Mouse (Mus musculus): Measurements from ENCODE around the gene Grwd1.

The Grwd1 gene

DNA sequence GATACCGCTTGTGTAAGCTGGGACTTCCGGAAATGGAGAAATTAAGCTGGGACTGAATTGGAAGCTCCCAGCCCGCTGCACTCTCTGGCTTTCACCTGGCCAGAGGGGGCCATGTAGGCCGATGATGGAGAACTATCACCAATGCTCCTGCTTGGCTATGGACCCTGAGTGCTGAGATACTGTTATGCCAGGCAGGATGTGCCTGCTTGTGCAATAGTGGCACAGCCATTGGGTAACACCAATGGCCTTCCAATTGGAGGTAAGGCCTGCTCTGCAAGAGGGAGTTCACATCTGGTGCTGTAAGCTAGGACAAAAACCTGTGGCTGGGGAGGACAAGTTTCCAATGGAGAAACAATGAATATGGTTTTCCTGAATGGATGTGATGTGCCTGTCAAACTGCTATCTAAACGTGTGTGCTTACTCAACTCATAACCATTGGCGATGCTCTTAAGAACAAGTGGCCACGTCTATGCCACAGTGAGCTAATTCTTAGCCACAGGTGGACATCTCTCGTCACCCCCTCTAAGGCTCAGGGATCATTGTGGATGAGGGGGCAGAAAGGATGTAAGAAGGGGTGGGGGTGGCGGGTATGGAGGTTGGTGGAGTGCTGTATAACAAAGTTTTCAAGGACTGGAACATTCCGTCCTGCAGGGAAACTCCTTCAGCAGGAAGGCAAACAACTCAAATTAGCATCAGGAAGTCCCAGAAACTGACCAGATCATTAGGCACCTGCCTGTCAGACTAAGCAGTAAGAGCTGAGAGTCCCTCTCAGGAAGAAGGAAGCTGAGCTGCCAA is 12.4 kb upstream of the Grwd1 start:
- no peak for DNase-seq (ENCODE audit: low read depth)

DNA sequence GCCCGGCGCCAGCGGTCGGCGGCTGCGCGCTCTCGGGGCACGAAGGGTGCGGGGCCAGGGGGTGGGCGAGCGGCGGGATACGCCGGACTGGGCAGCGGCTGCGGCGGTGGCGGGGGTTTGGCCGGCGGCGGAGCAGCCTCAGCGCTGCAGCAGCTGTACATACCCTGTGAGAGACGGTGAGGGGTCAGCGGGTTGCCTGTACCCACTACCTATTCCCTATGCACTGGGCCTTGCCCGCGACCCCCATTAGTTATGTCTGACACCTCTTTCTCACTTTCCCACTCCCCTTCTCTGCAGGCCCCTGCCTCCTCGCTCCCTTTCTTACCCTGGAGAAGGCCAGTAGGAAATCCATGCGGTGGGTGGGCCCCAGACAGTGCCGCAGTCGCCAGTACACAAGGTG is 3.2 kb upstream of the Grwd1 start:
- no peak for DNase-seq (ENCODE audit: low read depth)

DNA sequence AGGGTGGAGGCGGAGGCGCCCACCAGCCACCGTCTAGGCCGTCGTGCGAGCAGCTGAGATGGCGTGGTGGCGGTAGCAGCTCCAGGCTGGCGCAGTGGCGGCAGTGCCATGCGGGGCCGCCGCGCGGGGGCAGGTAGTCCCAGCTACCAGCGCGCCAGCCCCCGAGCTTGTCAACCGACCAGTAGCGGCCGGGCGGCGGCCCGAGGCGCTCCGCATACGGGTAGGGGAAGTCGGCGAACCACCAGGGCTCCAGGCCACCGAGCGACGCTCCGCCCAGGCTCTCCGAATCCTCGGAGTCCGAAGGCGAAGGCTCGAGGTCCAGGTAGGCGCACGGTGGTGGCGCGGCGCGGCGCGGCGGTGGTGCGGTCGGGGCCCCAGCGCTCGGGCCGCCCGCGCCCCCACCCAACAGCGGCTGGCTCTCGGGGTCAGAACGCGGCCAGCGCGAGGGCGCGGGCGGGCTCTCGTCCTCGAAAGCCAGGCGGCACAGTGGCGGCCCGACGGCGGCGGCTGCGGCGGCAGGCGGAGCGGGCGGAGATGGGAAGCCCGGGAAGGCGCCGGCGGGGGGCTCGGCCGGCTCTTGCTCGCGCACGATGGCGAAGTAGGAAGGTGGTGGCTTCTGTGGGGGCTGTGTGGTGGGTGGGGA is 2.5 kb upstream of the Grwd1 start:
- no peak for DNase-seq (ENCODE audit: low read depth)

DNA sequence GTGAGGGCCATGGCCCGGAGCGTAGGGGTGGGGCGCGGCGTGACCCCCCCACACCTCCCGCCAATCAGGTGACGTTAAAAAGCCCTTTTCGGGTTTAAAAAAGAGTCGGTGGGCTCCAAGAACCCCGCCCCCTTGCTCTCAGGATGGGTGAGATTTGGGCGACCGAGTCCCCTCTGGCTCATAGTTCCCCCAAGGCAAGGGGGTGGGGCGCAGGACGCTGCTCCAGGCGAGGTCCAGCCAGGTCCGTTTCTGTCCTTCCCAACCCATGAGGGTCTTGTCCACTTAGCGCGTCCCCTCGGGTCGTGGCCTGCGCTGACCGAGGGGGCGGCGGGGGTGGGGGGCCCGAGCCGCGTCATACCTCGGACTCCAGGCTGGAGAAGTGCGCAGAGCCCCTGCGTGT is 1.7 kb upstream of the Grwd1 start:
- no peak for DNase-seq (ENCODE audit: low read depth)

DNA sequence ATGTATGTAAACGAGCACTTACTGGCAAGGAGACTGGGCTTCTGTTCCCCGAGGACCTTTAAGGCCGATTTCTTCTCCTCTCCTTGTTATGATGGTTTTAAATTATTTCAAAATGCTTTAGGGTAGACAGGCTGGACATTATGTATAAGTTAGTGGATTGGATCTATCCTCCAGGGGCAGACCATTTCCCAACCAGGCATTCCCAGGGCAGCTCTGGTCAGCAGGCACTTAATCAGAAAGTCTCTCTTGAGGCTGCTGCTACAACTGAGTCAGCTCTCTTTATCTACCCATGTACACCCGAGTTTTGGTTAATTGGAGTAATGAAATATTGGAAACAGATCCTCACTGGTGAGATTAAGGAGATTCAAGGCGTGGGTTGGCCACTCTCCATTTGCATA is 383 bp upstream of the Grwd1 start:
- no peak for DNase-seq (ENCODE audit: low read depth)

DNA sequence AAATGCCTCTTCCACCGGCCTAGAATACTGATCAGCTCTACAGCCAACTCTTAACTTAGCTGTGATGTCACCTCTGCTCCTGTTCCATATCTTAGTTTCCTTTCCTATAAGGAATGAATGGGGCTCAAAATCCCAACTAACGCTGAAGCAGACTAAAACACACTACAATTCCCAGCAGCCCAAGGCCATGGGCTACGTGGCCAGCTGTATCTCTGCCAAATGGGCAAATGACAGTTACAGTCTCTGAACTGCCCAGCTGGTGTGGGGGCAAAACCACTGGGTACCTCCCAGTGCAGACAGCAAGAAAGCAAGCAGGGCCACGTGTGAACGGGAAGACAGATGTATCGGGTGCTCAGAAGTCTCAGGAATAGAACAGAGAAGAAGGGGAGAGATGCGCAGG is 4.1 kb downstream of the Grwd1 start:
- DNase-seq (ENCODE audit: low read depth), result no peak

DNA sequence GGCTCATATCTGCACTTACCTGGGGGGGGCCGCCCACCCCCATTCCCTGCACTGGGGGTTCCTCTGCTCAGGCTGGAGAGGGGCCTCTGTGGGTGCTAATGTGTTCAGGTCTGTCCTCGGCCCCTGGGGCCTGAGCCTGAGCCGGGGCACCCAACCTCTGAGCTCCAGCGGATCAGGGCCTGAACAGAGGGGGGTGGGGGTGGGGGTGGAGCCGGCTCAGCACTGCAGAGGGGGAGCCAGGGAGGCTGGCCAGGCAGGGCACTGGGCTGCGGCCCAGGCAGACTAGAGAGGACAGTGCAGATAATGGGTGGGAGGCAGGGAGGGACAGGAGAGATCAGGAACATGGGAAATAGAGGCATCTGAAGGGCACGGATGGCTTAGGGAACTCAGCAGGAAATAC is 6.1 kb downstream of the Grwd1 start, which contains the start of gene Kcnj14:
Gene Kcnj14, minus strand, starts transcription at position 185 of the 400 bp plus-strand sequence.
- no peak for DNase-seq (ENCODE audit: low read depth)

DNA sequence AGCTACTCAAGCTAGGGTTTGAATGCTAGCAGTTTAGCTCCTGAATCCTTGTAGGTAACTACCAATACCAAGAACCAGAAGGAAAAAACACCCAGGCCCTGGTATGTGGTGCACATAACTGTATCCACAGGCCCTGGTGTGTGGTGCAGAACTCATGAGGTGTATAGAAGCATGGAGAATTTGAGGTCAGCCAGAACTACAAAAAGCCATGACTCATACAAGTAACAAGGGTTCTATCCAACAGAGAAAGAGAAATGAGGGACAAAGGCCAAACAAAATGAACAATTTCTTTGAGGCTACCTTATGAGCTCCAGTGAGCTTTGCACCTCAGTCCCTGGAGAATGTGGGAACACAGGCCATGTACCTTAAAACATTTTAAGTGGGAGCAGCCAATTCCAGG is 9.8 kb downstream of the Grwd1 start:
- DNase-seq (ENCODE audit: low read depth), result no peak

DNA sequence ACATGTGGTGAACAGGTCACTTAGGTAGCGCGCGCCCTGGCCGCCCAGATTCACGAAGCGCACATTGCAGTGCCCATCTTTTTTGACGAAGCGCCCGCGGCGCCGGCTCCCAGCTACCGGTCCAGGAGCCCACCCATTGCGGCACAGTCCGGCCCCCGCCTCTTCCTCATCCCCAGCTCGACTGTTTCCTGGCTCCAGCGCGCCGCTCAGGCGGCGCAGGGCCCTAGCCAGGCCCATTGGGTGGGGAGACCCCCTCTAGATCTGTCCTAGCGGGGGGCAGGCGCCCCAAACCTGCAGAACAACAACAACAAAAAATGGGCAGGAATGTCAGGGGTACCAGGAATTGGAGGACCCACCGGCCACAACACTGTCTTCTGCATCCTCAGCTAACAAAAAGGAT is 10.9 kb downstream of the Grwd1 start:
- DNase-seq (ENCODE audit: low read depth), result no peak

DNA sequence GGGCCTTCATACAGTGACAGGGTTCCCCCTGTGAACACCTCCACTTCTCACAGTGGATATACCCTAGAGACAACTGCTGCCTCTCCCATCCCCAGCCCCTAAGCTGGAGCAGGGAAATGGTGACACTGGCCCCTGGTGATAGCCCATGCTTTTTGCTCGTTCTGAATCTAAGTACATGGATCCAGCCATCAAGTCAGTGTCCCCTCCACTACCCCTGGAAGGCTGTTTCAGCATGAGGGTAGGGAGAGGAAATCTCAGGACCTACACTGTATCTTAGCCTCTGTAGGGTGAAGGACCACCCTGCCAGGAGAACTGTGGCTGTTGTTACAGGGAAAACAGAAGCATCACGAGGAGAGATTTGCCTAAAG is 14.8 kb downstream of the Grwd1 start:
- DNase-seq (ENCODE audit: low read depth), result no peak

DNA sequence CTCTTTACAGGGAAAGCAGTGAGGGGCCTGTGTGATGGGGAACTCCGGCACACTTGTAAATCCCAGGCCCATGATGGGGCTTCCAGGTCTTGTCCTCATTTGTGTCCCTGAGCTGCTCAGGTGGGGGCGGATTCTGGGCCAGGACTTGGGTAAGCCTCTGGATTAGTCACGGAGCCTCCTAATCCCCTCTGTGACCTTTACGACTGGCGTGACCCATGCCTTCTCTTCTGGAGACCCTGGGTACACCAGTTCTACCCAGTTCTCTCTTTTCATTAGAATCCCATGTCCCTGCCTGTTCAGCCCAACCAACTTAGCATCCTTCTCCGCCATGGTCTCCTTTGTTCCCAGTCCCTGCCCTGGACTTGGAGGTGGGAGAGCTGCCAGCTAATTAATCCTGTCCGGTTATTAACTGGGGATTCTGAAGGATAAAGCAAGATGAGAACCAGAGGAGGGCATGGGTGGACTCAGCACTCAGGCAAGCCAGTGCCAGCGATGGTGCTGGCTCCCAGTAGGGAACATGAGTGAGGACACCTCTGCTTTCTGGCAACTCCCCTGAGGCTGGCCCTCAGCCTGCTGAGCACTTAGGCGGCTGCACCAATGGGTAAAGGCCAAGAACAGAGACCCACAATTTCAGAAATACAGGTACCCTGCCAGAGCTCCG is 15.3 kb downstream of the Grwd1 start:
- no peak for DNase-seq (ENCODE audit: low read depth)

DNA sequence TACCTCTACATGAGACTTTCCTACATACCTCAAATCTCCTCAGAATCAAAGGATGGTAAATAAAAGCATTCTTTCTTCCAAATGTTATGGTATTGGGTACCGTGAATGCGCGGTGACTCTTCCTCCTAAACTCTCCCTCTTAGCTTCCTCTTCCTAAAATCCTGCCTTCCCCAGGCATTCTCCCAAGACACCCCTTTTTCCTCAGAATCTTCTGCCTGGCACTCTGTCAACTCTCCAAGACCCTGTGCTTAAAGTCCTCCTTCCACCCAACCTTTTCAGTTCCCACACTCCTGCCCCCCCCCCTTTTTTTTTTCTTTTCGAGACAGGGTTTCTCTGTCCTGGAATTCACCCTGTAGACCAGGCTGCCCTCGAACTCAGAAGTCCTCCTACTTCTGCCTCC is 15.9 kb downstream of the Grwd1 start:
- no peak for DNase-seq (ENCODE audit: low read depth)

DNA sequence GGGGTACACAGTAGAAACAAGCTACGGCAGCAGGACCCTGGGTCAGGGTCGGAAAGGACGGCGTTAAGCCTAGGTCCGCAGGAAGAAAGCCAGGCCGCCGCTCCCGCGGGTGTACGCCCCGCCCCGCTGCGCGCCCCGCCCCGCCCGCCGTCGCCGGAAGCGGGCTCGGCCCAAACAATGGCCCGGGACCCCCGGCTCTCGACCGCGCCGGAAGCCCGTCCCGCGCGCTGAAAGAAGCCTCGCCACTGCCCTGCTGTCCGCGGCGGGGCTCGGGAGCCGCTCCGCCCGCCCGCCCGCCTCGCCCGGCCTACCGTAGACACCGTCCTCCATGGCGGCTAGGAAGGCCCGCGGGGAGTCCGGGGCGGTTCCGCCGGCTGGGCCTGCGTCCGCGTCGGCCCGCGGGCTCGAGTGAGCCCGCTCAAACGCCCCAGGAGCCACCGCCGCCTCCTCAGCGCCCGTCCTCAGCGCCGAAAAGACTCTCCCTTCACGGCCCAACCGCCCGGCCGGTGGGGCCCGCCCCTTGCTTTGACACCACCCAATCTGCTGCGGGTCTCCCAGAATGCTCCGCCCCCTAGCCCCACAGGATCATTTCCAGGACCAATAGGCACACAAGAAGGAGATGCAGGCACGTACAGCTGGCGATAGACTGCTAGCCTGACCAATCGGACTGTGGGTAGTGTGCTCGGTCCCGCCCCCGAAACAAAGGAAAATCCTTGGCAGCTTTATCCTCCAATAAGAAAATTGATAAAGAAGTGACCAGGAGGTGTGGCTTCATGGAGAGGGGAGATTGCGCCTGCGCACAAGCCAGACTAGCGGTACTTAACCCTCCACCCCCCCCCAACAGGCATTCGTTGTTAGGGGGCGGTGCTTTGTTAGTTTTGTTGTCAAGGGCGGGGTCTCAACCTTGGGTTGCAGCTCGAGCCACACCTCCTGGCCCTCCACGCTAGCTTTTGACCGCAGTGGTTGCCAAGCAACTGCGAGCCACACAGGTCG is 16.7 kb downstream of the Grwd1 start, which contains the start of gene Cyth2:
Gene Cyth2, minus strand, starts transcription at position 795 of the 993 bp plus-strand sequence.
- DNase-seq (ENCODE audit: low read depth), result peak; percentile 99

DNA sequence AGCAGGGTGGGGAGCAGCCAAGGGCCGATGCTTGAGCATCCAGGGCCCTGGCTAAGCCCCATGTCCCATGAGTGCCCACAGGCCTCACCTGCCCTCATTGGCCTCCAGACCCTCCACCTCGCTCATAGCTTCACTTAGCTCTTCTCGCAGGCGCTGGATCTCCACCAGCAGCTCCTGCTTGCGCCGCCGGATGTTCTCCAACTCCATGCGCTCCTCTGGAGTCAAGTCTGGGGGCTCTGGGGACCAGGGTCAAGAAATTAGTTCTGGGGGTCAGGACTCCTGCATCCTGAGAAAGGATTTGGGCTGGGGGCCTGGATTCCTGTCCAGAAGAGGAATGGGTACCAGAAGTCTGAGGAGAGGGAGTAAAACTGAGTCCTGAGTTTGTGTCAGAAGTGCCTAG is 17.8 kb downstream of the Grwd1 start:
- no peak for DNase-seq (ENCODE audit: low read depth)

DNA sequence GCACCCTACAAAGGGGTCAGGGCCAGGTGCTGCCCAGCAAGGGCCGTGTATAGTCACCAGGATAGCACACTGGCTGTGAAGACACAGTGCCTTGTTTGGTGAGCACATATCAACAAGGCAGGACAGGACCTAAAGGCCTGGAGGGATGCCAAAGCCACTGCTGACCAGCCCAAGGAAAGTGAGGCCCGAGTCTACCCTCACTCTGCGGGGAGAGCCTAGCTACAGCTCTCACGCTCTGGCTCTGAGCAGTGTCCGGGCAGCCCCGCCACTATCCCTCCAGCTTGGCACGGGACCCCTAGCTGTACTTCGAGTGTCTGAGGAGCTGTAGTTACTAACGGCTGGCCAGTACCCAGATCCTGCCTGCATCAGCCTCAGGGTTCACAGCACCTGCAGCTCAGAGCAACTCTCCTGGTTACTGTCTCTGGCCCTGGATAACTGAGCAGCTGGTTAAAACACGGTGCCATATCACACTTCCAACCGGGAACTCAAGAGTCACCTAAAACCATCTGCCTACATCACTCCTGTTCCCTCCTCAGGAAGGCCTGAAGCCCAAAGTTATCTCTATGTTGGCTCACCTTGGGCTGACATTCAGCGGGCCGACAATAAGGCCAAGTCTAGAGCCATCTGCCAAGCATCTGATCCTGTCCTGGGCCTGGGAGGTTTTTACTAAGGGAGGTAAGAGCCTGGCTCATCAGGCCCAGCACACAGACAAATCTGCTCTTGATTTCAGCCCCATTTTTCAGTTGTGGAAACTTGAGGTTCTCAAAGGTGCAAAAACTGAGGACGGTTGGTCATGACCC is 21.3 kb downstream of the Grwd1 start:
- no peak for DNase-seq (ENCODE audit: low read depth)

DNA sequence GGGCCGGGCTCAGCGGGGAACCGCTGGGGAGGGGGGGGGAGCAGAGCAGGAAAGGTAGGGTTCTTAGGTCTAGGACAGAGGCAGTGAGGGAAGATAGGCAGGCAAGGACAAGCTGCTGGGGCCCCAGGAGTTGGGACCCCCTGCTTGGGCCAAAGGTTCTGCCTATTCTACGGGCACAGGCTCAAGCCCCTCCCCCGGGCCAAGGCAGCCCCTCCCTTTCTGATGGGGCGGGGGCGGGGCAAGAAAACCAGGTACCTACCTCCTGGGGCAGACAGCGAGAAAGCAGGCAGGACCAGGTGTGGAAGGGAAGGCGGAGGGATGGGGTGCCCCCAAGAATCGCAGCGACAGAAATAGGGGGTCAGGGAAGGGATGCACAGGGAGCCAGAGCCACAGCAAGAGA is 22.3 kb downstream of the Grwd1 start:
- DNase-seq (ENCODE audit: low read depth), result no peak

DNA sequence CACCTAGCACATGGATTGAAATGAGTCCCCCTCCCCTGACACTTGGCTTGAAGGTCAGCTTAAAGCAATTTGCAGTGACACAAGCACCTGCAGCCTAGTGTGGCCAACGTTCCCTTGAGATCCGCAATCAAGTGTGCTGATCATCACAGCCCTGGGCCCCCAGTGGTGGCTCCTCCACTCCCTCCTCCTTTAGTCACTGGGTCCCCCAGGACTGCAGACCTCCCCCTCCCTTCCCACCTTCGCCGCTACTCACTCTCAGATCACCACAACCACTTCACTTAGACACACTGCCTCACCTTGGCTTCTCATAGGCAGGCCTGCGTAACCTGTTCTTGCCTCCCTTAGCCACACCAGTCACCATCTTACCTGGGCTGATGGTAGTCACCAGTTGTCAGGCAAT is 24.8 kb downstream of the Grwd1 start:
- DNase-seq (ENCODE audit: low read depth), result no peak

DNA sequence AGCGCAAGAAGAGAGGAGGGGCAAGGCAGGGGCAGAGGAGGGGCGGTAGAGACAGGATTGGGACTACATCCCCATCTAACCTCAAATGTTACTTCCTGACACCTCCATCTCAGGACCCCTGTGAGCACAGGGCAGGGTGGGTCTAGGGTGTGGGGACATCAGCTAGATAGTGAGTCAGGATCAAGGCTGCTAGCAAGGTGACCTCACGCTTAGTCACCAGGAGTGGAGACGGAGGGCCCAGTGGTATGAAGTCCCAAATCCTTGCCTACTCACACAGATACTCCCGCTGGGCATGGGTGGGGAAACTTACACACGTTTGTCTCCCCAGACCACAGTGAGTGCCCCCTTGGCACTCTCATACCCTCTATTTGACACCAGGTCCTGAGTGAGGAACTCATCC is 28.2 kb downstream of the Grwd1 start:
- no peak for DNase-seq (ENCODE audit: low read depth)

DNA sequence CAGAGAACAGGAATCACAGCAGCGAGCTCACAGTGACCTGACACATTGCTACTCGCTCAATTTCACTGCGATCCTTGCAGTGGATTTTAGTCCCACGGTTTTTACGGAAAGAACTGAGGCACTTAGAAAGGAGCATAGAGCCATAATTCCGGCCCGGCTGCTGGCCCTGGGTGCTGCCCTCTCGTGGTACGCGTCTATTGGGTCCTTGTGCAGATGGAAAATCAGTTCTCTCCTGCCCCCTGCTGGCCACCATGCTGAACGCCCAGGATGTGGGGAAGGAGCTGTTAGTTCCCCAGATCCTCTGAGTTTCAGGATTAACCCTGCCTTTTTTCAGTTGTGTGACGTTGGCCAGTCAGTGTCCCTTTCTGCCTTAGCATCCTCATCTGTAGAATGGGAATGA is 29.4 kb downstream of the Grwd1 start:
- DNase-seq (ENCODE audit: low read depth), result peak; percentile 85

DNA sequence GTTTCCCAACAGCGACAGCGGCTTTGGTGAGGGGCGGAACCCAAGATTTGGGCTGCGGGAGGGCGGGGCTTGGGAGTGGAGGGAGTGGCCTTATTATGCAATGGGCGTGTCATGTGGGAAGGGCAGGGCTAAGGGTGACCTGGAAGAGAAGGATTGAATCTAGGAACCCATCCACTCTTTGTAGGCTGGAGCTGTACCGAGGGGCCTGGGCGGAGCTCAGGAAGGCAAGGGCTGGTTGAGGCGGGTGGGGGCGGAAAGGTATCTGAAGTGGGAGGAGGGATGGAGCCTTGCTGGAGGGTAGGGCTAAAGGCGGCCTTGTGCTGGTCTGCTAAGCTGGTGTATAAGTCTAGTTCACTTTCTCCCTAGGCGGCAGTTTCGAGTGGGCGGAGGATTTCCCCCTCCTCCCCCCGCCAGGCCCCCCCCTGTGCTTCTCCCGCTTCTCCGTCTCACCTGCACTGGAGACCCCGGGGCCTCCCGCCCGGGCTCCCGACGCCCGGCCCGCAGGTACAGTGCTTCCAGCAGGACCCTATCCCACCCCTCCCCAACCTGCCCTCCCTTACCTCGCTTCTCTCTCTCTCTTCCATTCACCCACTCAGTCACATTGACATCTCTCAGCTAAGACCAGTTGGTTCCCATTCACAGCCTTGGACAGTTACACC is 30.1 kb downstream of the Grwd1 start:
- peak; percentile 62 for DNase-seq (ENCODE audit: low read depth)

DNA sequence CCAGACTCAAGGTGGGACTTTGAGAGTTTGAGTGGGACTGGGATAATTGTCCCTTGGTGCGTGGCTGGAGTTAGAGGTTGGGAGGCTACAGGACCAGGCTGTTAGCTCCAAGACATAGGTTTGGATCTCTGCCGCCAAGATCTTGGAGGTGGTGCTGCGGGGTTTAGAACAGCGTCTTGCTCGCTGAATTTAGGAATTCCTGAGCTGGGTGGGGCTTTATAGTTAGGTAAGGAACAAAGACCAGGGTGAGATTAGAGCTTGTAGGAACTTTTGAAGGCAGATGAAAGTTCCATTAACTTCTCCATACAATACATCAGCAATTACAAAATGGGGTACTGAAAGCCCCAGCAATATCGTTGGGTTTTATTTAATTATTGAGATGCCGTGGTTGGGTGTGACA is 30.7 kb downstream of the Grwd1 start:
- DNase-seq (ENCODE audit: low read depth), result no peak
